Mouse (Mus musculus) spleen, adult 2 months (tissue): Measurements from ENCODE around the gene Tmprss2.

Source experiments
- CTCF ChIP-seq: fragments of 200-500 bp; IDR thresholded peaks from 2 replicates; pipeline ENCODE4 v1.5.1; 2011; ENCODE audit warnings: mild to moderate bottlenecking, inconsistent platforms; ENCODE audit not compliant: insufficient read depth, insufficient read length, insufficient replicate concordance; ENCODE audit errors: extremely low read depth
- POLR2A ChIP-seq: fragments of 200-500 bp; IDR thresholded peaks from 2 replicates; pipeline ENCODE4 v1.6.1; 2011; ENCODE audit warnings: low read depth, low read length, inconsistent platforms

- TF ChIP-seq CTCF = no peak
- no peak; the same call in 1 of the 2 replicates for TF ChIP-seq POLR2A
Measured at GRCm38 (mm10) chr16:97535808-97536413, 75.1 kb downstream of the Tmprss2 start.
